Mouse (Mus musculus) kidney, postnatal 4 days (tissue): ENCODE measurements around the gene Crip2.

ENCODE experiments used
- DNase-seq, 2 experiments: peaks; one replicate each; pipeline ENCODE4 v3.0.0; 2021; ENCODE audit warnings: mixed read lengths in 2 of 2

Gene Crip2

DNA sequence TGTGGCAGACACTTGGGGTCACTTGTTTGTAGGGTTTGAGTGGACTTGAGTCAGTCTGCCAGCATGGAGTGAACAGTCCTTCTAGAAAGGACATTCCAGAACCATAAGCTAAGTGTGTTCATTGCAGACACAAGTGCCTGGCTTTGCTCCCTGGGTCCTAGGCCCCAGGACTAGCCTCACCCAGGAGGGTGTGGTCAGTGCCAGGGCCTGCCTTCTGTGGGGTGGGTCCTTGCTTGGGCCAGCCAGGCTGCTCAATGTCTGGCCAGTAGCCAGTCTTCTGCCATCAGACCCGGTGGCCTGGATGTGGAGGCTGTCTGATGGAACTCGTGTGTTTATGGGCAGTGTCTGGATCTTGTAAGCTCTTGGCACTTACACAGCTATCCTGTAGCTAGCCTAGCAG lies 7.5 kb upstream of the Crip2 start:
- DNase-seq: peak in 1 of 2 experiments; percentile 37

DNA sequence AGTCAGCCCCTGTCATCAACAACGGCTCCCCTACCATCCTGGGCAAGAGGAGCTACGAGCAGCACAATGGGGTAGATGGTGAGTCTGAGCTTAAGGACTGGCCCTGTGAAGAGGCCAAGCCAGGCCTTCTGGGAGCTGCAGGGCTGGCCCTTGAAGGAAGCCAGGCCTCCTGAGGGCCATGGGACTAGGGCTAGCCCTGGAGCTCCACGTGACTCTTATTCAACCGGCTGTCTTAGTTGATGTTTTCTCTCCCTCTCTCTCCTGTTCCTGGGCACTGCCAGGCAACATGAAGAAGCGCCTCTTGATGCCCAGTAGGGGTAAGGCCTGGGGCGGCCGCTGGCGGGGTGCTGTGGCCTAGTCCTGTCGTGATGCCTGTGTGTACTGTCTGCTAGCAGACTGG lies 6.8 kb upstream of the Crip2 start:
- no peak for DNase-seq

DNA sequence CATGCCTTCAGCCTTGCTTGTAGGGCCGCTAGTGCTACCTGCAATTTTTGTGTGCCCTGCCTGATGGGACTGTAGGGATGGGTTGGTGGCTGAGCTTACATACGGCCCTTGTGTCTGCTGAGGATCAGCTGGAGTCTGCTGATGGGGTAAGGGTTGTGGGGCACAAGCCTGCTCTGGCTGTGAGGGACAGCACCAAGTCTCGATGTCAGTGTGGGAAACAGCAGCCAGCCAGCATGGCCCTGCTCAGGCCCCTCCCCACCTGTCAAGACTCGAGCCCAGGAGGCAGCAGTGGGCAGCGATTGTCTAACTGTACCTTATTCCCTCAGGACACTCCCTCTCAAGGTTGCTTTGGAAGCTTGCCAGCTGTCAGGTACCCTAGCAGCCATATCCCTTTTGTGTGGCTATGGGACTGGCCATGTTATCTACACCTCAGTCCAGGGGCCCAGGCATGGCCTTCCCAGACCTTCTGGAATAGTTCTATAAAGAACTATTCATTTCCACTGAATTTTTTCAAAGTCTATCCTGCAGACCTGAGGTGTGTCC lies 6.1 kb upstream of the Crip2 start:
- no peak for DNase-seq

DNA sequence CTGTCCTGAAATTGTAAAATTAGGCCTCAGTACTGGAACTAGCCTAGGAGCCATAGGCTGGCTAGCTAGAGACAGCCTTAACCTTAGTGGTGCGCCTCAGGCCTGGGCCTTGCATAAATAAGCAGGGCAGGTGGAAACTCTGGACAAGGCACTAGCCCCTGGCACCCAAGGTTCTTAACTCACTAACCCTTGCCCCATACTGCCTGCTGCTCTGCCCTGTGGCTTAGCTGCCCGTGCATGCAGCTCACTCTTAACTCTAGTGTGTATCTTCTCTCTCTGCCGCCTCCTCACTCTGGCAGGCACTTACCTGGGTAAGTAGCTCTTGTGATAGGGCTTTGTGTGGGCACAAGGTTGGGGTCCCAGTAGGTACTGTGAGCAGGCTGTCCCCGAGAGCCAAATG lies 5.5 kb upstream of the Crip2 start:
- no peak for DNase-seq

DNA sequence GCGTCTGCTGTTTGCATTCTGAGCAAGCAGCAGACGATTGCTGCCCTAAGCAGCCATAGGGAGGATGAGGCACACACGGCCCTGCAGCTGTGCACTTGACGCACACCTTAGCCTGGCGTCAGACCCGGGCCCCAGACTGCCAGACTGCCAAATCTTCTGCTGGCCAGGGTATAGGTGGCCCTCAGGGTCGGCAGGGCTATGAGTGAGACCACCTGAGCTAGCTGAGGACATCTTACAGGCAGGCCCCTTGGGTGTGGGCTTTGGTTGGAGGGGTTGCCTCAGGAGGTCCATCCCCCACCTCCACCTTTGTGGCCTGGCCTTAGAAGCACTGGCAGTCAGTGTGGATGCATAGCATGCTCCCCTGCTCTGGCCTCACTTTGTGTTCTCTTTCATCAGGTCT lies 4.6 kb upstream of the Crip2 start:
- no peak for DNase-seq

DNA sequence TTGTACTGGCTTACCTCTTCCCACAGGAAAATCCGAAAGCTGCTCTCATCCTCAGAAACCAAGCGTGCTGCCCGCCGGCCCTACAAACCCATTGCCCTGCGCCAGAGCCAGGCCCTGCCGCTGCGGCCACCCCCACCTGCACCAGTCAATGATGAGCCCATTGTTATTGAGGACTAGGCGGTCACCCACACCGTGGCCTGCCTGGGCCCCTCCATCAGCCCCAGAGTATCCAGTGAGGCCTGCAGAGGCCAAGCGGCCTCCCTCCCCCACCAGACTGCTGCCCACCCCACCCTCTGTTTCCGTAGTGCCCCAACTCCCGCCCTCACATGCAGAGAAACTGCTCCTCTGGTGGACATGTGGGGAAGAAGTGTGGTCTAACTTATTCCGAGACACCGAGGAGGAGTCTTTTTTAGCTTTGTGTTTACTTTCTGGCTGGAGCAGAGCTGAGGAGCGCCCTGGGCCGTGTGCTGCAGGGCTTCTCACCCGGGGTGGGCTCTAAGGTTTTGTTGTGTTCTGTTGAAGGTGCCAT lies 3.5 kb upstream of the Crip2 start:
- DNase-seq: no peak

DNA sequence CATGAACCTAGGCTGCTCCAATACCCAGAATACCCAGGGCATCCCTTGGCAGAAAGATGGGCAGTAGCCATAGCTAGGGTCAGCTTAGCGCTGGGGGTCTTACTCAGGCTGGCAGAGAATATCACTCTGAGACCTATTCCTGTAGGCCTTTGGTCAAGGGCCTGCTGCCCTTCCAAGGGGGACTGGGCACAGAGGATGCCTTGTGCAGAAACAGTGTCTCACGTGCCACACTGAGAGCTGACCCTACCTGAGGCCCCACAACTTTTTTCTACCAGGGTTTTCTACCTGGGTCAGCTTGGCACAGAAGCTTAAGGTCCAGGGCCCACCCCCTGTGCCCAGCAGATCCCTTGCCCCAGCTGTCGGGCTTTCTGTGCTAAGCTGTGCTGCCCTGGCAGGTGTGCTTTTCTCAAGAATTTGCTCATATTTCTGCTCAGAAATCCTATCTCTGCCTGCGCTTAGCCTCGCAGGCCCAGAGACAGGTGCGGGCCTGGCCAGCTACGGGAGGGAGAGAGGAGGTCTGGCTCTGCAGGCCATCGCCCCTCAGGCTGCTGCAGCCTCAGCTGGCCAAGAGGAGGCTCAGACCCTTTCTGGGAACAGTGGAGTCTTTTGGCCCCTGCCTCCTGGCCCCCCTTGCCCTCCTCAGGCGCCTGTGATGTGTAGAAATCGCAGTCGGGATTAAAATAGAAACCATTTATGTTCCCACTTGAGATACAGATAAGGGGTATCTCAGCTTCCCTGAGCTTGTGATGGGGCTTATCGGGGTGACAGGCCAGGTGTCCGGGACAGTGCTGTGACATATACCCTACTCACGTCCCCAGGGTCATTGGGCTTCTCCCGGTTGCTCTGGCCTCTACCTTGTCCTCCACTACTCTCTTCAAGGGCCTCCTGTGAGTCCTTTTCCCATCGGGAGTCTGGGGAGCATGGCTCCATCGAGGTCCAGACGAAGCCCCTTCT lies 2.5 kb upstream of the Crip2 start:
- no peak for DNase-seq

DNA sequence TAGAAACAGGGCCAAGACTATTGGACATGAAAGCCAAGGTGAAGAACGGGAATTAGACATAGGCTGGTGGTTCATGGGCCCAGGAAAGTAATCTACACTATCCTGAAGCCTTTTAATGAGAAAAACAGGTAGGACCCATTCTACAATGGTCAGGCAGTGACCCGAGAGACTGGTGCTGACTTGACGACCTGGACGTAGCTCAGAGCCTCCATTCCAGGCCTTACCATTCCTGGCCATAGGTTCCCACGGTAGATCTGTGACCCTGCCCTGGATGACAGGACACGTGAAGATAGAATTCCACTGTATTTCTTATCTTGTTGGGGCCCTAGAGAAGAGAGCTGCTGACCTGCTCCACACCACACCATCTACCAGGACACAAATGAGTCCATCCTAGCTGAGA lies 1.7 kb upstream of the Crip2 start:
- DNase-seq: no peak

DNA sequence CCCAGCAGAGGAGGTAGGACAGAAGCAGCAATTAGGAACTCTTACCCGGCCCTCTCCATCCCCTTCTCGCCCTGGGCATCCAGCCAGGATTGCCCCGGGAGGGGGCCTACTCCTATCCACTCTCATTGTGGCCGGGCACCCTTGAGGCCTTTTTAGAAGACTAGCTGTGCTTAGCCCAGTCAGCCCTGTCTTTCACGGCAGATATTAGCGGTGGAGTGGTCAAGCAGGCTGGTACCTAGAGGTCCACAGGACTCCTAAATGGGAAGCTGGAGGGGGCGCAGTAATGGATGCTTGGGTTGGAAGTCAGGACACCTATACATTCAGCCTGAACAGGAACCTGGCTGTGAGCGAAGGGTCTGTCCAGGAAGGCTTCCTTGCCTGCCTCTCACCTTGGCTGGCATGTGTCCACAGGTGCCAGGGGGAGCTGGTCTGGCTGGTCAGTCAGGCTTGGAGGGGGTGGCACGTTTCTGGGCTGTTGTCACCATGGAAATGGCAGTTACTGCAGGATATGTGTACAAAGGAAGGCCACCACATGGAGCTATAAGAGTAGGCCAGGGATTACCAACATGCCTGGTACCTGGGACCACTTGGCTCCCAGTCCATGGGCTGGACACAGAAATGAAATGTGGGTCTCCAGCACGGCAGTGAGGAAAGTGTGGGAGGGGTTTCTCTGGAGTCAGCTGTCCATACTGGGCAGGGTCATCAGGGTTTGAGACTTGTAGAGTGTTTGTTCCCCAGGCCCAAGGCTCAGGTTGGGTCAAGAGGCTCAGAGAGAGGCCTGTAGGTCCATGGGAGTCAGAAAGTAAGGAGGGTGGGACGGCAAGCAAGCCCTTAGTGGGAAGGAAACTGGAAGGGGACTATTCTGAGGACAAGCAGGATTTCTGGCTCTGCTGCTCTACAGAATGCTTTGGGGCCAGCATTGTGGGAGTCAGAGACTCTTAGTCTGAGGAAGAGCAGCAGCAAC lies 853 bp upstream of the Crip2 start:
- peak; percentile 64 to 75 for DNase-seq

DNA sequence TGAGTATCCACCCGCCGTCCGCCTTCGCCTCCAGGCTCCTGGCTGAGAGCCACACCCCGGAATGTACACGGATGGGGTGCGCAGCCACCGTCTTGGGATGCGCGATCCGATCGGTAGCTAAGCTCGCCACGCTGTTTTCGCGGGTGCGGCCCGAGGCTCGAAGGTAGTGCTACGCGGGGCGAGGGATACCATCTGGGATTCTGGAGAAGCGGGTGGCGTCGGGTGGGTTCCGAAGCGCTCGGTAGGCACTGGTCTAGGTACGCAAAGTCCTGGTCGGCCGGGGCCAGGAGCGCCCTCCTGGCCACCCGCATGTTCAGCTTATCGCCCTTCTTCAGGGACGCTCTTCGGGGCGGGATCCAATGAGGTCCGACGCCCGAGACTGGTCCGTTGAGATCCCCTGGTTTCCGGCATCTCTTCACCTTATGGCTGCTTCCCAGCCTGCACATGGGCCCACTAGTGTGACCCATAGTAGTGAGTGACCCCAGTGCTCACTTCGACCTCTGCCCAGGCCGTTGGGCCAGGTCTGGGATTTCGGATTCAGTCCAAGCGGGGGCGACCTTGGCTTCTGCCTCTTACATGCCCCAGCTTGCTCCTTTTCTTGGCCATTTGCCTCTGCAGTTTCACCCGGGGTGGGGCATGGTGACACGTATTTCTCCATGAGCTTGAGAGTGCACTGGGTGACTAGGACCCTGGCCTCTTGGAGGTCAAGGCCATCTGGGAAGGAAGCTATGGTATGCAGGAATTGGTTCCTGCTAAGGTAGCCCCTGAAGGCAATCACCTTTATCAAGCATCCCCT lies 778 bp downstream of the Crip2 start:
- peak; percentile 42 to 50 for DNase-seq

DNA sequence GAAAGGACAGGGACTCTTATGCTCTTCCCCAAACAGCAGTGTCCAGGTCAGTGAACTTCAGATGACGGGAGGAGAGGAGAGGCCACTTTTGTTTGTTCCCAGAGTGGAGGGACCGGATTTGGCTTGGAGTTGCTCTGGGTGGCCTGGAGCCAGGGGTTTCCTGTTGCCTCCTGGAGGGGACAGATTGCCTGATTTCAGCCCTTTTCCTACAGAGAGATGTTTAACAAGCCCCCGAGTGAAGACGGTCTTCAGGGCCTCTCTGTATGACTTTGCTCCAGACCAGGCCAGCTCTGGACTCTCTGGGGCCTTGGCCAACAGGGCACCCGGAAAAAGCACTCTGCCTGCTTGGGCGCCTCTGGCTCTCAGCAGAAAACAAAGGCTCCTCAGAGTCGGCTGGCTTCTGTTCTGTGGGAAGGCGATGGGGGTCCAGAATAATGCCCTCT lies 1.5 kb downstream of the Crip2 start:
- peak; percentile 69 to 71 for DNase-seq

DNA sequence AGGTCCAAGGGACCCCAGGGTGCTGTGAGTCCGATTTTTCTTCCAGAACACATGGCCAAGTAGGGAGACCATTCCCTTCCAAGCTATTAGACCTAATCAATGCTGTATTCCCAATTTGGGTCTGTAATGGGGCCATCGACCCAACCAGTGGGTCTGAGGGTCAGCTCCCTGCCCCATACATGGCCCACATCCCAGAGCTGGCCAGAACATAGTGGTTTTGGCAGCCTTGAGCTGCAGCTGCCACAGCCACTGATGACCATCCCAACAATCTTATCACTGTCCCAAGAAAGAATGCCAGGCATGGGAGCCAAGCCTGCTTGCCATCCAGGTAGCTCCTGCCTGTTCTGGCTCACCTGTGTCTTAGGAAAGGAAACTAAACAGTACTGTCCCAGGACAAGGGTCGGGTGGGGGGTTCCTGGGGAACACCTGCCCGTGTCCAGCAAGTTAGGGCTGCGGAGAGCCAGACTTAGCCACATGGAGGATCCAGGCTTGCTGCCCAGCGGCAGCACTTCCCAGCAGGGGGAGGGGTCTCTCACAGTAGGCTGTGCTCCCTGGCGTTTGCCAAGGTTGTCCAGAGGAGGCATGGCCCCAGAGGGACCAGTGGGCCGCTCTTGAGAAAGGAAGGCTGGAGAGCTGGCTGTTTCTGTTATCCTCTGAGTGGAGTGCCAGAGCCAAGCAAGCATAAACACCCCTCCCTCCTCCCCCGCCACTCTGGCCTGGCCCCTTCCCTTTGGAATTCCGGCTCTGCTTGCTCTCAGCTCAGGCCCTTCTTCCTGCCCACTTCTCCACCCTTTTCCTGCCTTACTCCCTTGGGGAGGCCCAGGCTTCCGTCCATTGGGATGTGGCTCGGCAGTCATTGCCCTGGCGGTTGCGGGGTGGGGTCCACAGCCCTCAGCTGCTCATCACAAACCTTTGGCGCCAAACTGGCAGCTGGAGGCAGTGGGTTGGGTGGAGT lies 2.3 kb downstream of the Crip2 start:
- peak; percentile 83 to 90 for DNase-seq

DNA sequence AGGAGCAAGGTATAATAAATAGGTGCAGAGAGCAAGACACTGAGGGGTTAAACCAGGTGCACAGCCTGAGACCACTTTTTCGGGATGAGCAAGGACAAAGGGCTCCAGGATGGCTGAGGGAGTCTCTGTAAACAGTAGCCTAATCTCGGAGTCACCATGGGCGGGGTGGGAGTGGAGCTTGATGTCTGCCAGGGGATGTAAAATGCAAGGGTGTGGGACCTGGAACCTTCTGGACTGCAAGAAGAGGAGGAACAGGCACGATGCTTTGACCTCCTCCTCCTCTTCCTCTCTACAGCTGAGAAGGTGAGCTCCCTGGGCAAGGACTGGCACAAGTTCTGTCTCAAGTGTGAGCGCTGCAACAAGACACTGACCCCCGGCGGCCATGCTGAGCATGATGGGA lies 3.1 kb downstream of the Crip2 start:
- peak; percentile 28 to 40 for DNase-seq

DNA sequence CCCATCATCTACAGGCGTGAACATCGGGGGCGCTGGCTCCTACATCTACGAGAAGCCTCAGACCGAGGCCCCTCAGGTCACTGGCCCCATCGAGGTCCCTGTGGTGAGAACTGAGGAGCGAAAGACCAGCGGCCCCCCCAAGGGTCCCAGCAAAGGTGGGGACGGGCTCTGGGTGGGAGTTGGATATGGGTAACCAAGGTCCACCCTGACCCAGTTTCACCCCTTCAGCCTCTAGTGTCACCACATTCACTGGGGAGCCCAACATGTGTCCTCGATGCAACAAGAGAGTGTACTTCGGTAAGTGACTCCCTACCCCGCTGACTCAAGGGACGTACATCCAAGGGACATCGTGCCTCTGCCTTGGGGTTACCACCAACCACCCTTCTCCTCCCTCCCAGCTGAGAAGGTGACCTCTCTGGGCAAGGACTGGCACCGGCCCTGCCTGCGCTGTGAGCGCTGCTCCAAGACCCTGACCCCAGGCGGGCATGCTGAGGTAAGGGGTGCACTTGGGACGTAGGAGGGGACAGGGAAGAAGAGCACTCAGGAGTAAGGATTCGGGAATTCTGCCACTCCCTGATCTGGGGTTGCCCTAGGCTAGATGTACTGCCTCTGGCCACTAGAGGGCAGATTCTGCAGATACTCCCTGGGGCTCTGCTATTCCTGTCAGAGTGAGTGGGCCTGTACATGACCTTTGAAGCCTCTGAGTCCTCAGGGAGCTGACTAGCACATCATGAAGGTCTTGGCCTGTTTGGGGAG lies 4.1 kb downstream of the Crip2 start:
- DNase-seq: peak; percentile 49 to 63

DNA sequence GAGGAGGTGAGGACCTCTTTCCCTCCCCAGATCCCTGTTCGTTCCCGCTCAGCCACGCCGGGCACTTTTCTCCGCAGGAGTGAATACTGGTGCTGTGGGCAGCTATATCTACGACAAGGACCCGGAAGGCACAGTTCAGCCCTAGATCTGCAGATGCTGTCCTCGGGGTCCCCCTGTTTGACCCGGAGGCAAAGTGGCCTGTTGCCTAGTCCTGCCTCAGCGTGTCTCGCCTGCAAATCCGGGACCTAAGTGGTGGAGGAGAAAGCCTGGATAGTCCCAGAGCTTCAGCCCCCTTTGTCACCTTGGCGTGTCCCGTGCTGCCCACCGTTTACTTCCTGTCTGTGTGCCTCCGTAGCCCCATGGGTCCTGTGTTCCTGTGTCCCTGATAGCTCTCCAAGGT lies 4.8 kb downstream of the Crip2 start:
- DNase-seq: no peak

DNA sequence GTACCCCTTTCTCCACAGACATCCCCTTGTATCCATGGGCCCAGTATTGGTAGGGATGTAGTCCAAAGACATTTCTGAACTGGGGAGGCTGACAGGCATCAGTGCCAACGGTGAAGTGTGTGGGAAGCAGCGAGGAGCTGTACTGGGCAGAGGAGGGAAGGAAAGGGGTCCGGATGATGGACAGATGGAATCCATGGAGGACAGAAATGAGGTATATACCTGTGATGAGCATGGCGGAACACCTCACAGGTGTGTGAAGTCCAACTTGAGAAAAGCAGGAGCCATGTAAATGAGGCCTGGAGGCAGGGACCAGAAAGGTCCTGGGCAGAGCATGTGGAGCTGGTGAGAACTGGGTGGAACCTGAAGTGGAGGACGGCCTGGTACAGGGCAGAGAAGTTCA lies 5.6 kb downstream of the Crip2 start:
- DNase-seq: no peak

DNA sequence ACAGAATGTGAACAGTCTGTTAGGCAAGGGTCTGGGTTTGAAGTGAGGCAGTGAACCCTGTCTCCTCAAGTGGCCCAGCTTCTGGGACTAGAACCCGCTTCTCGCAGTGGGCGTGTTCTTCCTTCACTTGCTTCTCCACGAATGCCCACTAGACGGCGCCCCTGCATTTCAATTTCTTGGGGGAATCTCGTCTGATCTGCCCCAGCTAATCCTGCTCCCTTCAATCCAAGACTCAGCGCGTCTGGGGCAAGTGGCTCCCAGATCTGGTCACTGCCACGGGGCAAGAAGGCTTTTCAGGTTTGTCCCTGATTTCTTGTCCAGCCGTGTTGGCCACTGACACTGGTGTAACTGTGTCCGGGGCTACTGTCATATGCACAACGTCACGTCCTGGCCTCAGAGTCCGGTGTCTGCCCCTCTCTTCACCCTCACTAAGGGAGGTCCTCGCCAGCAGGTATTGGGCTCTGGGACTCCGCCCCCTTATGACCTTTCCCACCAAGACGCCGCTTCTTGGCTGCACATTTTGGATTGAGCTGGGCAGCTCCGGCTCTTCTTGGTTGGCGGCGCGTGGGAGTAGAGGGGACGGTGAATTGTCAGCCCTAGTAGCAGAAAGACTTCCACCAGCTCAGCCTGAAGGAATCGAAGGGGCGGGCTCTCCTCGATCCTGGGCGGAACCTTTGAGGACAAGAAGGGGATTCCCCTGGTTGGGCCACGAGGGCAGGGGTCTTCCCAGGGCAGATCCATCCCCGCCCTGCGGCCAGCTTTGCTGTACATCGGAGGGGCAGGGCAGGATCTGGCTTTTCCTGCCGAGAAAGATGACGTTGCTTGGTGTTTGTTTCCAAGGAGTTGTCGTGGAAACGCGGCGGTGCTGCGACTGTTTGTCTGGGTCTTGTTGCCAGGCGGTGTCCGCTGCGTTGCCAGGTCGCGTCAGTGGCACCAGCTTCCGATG lies 6.3 kb downstream of the Crip2 start, which contains the start of gene Crip1:
Gene Crip1, plus strand, starts transcription at position 205 of the 946 bp plus-strand sequence.
- peak; percentile 91 to 92 for DNase-seq

DNA sequence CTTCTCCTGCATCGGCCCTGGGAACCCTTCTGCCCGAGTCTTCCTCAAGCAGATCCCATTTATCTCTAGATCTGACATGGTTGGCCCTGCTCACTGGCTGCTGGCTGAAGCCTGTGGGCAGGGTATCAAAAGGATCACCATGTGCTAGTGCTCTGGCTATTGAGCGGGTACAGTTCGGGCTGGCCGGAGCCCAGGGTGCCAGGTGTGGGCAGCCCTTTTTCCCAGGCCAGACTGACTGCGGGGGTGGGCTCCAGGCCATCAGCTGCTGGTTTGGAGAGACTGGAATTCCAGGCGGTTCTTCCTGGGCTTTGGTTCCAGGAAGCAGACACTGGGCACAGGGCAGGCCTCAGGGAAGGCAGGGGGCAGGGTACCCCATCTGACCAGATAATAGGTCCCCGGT lies 7.4 kb downstream of the Crip2 start:
- no peak for DNase-seq
